Mouse (Mus musculus): ENCODE results near the gene Fam84b. TPM values are rescaled to one million over a fixed set of nuclear protein-coding genes. Genes with fewer than 3 reads are reported as not detected.
"Not testable (repeated sequence)": the region's sequence is repeated elsewhere in the genome, so short reads cannot be mapped to it uniquely, and the experiment has no call there.

The Fam84b gene
- polyA plus RNA-seq, 1 experiment from 2014 or later, result 71.9 TPM

GRCm38 (mm10) chr15:60862417-60862816, 8.8 kb upstream of the Fam84b start:
- no peak overlapping the region for H3K4me3 ChIP-seq (ENCODE audit: low read depth, low read length)
- no peaks in the 10 kb centered on the region for H3K4me1 ChIP-seq (replicated peaks; ENCODE audit: control insufficient read depth, insufficient read depth, low read length)
- WGBS, result 88% methylated on average over 3 of the region's 3 CpGs
- ATAC-seq, result no peak
- H3K27me3 ChIP-seq (replicated peaks; ENCODE audit: control insufficient read depth, insufficient read depth, low read length), result no peaks in the 10 kb centered on the region
- H3K36me3 ChIP-seq (ENCODE audit: control insufficient read depth, insufficient read depth), result no peaks in the 10 kb centered on the region
- H3K4me2 ChIP-seq (replicated peaks; ENCODE audit: low read depth), result no peak overlapping the region
- no peak for TF ChIP-seq CTCF (IDR thresholded peaks at IDR 0.05; ENCODE audit: low read depth)
- no peak overlapping the region for H3K27ac ChIP-seq (ENCODE audit: low read depth, low read length)
- H3K9ac ChIP-seq (ENCODE audit: low read depth, low read length), result no peak overlapping the region
- H3K9me3 ChIP-seq (ENCODE audit: control insufficient read depth), result no peaks in the 10 kb centered on the region

GRCm38 (mm10) chr15:60855112-60855511, 1.5 kb upstream of the Fam84b start:
- H3K4me1 ChIP-seq (replicated peaks; ENCODE audit: control insufficient read depth, insufficient read depth, low read length), result no peaks in the 10 kb centered on the region
- no peak for ATAC-seq
- no peak overlapping the region for H3K4me3 ChIP-seq (ENCODE audit: low read depth, low read length)
- no peaks in the 10 kb centered on the region for H3K27me3 ChIP-seq (replicated peaks; ENCODE audit: control insufficient read depth, insufficient read depth, low read length)
- H3K9ac ChIP-seq (ENCODE audit: low read depth, low read length), result no peak overlapping the region
- no peaks in the 10 kb centered on the region for H3K36me3 ChIP-seq (ENCODE audit: control insufficient read depth, insufficient read depth)
- no peak overlapping the region for H3K4me2 ChIP-seq (replicated peaks; ENCODE audit: low read depth)
- no peak for TF ChIP-seq CTCF (IDR thresholded peaks at IDR 0.05; ENCODE audit: low read depth)
- WGBS, result 69% methylated on average over 1 of the region's 1 CpGs
- H3K27ac ChIP-seq (ENCODE audit: low read depth, low read length), result no peak overlapping the region
- no peaks in the 10 kb centered on the region for H3K9me3 ChIP-seq (ENCODE audit: control insufficient read depth)

- WGBS, result 90% methylated on average over 4 of the region's 4 CpGs
Measured at GRCm38 (mm10) chr15:60854151-60854550, 573 bp upstream of the Fam84b start.

GRCm38 (mm10) chr15:60848630-60849029, 4.9 kb downstream of the Fam84b start:
- TF ChIP-seq CTCF (IDR thresholded peaks at IDR 0.05; ENCODE audit: low read depth), result no peak
- WGBS, result 54% methylated on average over 3 of the region's 3 CpGs
- Histone ChIP-seq H3K36me3 (ENCODE audit: control insufficient read depth, insufficient read depth) (no peaks in the 10 kb centered on the region), H3K27ac (ENCODE audit: low read depth, low read length) (no peak overlapping the region), H3K9ac (ENCODE audit: low read depth, low read length) (no peak overlapping the region), H3K4me2 (replicated peaks; ENCODE audit: low read depth) (no peak overlapping the region), H3K27me3 (replicated peaks; ENCODE audit: control insufficient read depth, insufficient read depth, low read length) (no peaks in the 10 kb centered on the region), H3K9me3 (ENCODE audit: control insufficient read depth) (no peaks in the 10 kb centered on the region), H3K4me1 (replicated peaks; ENCODE audit: control insufficient read depth, insufficient read depth, low read length) (no peaks in the 10 kb centered on the region), H3K4me3 (ENCODE audit: low read depth, low read length) (no peak overlapping the region)
- no peak for ATAC-seq

More at GRCm38 (mm10) chr15:60854151-60854550, 573 bp upstream of the Fam84b start:
- no peak overlapping the region for H3K9ac ChIP-seq (ENCODE audit: low read depth, low read length)
- no peaks in the 10 kb centered on the region for H3K36me3 ChIP-seq (ENCODE audit: control insufficient read depth, insufficient read depth)
- H3K4me2 ChIP-seq (replicated peaks; ENCODE audit: low read depth), result no peak overlapping the region
- no peaks in the 10 kb centered on the region for H3K9me3 ChIP-seq (ENCODE audit: control insufficient read depth)
- no peaks in the 10 kb centered on the region for H3K4me1 ChIP-seq (replicated peaks; ENCODE audit: control insufficient read depth, insufficient read depth, low read length)
- ATAC-seq, result no peak
- TF ChIP-seq CTCF (IDR thresholded peaks at IDR 0.05; ENCODE audit: low read depth), result no peak
- no peaks in the 10 kb centered on the region for H3K27me3 ChIP-seq (replicated peaks; ENCODE audit: control insufficient read depth, insufficient read depth, low read length)
- no peak overlapping the region for H3K4me3 ChIP-seq (ENCODE audit: low read depth, low read length)
- no peak overlapping the region for H3K27ac ChIP-seq (ENCODE audit: low read depth, low read length)

GRCm38 (mm10) chr15:60846291-60846690, 7.3 kb downstream of the Fam84b start:
- WGBS, result 46% methylated on average over 6 of the region's 6 CpGs
- no peak for ATAC-seq

GRCm38 (mm10) chr15:60845886-60846285, 7.7 kb downstream of the Fam84b start:
- no peak for TF ChIP-seq CTCF (IDR thresholded peaks at IDR 0.05; ENCODE audit: low read depth)
- H3K36me3 ChIP-seq (ENCODE audit: control insufficient read depth, insufficient read depth), result no peaks in the 10 kb centered on the region
- ATAC-seq, result no peak
- no peak overlapping the region for H3K4me3 ChIP-seq (ENCODE audit: low read depth, low read length)
- no peak overlapping the region for H3K9ac ChIP-seq (ENCODE audit: low read depth, low read length)
- H3K4me2 ChIP-seq (replicated peaks; ENCODE audit: low read depth), result no peak overlapping the region
- H3K4me1 ChIP-seq (replicated peaks; ENCODE audit: control insufficient read depth, insufficient read depth, low read length), result no peaks in the 10 kb centered on the region
- 31% methylated on average over 3 of the region's 3 CpGs for WGBS
- H3K27ac ChIP-seq (ENCODE audit: low read depth, low read length), result no peak overlapping the region
- H3K27me3 ChIP-seq (replicated peaks; ENCODE audit: control insufficient read depth, insufficient read depth, low read length), result no peaks in the 10 kb centered on the region
- no peaks in the 10 kb centered on the region for H3K9me3 ChIP-seq (ENCODE audit: control insufficient read depth)

More at GRCm38 (mm10) chr15:60846291-60846690, 7.3 kb downstream of the Fam84b start:
- Histone ChIP-seq H3K27ac (ENCODE audit: low read depth, low read length) (no peak overlapping the region), H3K4me3 (ENCODE audit: low read depth, low read length) (no peak overlapping the region), H3K36me3 (ENCODE audit: control insufficient read depth, insufficient read depth) (no peaks in the 10 kb centered on the region), H3K9me3 (ENCODE audit: control insufficient read depth) (no peaks in the 10 kb centered on the region), H3K4me2 (replicated peaks; ENCODE audit: low read depth) (no peak overlapping the region), H3K9ac (ENCODE audit: low read depth, low read length) (no peak overlapping the region), H3K4me1 (replicated peaks; ENCODE audit: control insufficient read depth, insufficient read depth, low read length) (no peaks in the 10 kb centered on the region), H3K27me3 (replicated peaks; ENCODE audit: control insufficient read depth, insufficient read depth, low read length) (no peaks in the 10 kb centered on the region)
- TF ChIP-seq CTCF (IDR thresholded peaks at IDR 0.05; ENCODE audit: low read depth), result no peak

- Histone ChIP-seq H3K9ac (ENCODE audit: low read depth, low read length) (no peak overlapping the region), H3K27me3 (replicated peaks; ENCODE audit: control insufficient read depth, insufficient read depth, low read length) (no peaks in the 10 kb centered on the region), H3K4me1 (replicated peaks; ENCODE audit: control insufficient read depth, insufficient read depth, low read length) (no peaks in the 10 kb centered on the region), H3K27ac (ENCODE audit: low read depth, low read length) (no peak overlapping the region), H3K9me3 (ENCODE audit: control insufficient read depth) (no peaks in the 10 kb centered on the region), H3K4me2 (replicated peaks; ENCODE audit: low read depth) (no peak overlapping the region), H3K36me3 (ENCODE audit: control insufficient read depth, insufficient read depth) (no peaks in the 10 kb centered on the region), H3K4me3 (ENCODE audit: low read depth, low read length) (no peak overlapping the region)
- no peak for TF ChIP-seq CTCF (IDR thresholded peaks at IDR 0.05; ENCODE audit: low read depth)
- ATAC-seq, result no peak
- 58% methylated on average over 4 of the region's 4 CpGs for WGBS
Measured at GRCm38 (mm10) chr15:60841785-60842184, 11.8 kb downstream of the Fam84b start.

- not testable (repeated sequence) for H3K36me3 ChIP-seq (ENCODE audit: control insufficient read depth, insufficient read depth); ATAC-seq; H3K4me3 ChIP-seq (ENCODE audit: low read depth, low read length); H3K4me2 ChIP-seq (replicated peaks; ENCODE audit: low read depth); H3K4me1 ChIP-seq (replicated peaks; ENCODE audit: control insufficient read depth, insufficient read depth, low read length); H3K27ac ChIP-seq (ENCODE audit: low read depth, low read length); H3K9me3 ChIP-seq (ENCODE audit: control insufficient read depth); H3K27me3 ChIP-seq (replicated peaks; ENCODE audit: control insufficient read depth, insufficient read depth, low read length); H3K9ac ChIP-seq (ENCODE audit: low read depth, low read length)
Measured at GRCm38 (mm10) chr15:60841312-60841711, 12.3 kb downstream of the Fam84b start.

Measured in intestine, postnatal 0 days (tissue).